Mouse (Mus musculus) layer of hippocampus, adult 9-11 months (tissue): ENCODE measurements around the gene Asap2.
"Not testable (repeated sequence)": the region's sequence is repeated elsewhere in the genome, so short reads cannot be mapped to it uniquely, and the experiment has no call there.

Experiments used
- DNase-seq: peaks from one replicate; pipeline ENCODE4 v3.0.0; 2022

Asap2 gene

GRCm38 (mm10) chr12:20990132-20990531 is at the start of gene Asap2:
Asap2 (plus strand) TSS chr12:20990459.
- peak; percentile 60 for DNase-seq

- DNase-seq = not testable (repeated sequence)
Observed at GRCm38 (mm10) chr12:20947051-20947997, 42.9 kb upstream of the Asap2 start.

DNA sequence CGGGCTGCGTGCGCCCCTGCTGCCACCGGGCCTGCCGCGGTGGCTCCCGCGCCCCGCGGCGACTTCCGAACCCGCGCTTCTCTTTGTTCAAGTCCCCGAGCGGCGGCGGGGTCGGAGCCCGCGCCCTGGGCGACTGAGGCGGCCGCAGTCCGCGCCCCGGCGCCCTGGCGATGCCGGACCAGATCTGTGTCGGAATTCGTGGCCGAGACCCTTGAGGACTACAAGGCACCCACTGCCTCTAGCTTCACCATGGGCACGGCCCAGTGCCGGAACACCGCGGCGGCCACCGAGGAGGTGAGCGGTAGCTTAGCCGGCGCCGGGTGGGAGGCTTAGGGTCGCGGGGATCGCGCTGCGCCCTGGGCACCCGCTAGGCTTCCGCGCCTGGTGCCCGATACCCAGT is 320 bp downstream of the Asap2 start:
- not testable (repeated sequence) for DNase-seq

DNA sequence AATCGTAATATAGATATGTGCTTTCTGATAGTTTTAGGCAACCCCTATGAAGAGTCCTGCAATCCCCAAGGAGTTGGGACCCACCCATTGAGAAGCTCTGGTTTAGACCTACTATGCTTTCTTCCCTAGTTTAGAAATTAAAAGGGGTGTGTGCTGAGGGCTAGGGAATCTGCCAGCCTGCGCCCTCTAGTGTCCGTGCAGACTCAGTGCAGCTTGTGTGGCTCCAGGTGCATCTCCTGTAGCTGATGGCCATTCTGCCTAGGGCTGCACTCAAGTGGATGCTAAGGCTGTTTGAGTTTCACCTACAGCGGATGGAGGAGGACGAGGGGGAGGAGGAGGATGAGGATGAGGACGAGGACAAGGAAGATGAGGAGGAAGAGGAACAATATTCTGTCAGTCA is 40.6 kb downstream of the Asap2 start:
- not testable (repeated sequence) for DNase-seq

- not testable (repeated sequence) for DNase-seq
Observed at GRCm38 (mm10) chr12:21046716-21047115, 56.5 kb downstream of the Asap2 start.

DNA sequence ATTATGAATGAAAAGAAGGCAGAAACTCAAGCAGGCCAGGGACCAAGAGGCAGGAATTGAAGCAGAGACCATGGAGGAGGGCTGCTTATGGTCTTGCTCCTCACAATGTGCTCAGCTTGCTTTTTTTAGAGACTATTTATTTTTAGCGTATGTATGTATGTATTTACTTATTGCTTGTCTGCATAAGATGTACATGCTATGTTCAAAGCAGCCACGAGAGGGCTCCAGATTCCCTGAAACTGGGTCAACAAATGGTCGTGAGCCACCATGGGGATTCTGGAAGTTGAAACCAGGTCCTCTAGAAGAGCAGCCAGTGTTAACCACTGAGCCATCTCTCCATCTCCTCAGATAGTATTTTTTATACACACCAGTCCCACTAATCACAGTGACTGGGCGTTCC is 85.5 kb downstream of the Asap2 start:
- peak; percentile 63 for DNase-seq

DNA sequence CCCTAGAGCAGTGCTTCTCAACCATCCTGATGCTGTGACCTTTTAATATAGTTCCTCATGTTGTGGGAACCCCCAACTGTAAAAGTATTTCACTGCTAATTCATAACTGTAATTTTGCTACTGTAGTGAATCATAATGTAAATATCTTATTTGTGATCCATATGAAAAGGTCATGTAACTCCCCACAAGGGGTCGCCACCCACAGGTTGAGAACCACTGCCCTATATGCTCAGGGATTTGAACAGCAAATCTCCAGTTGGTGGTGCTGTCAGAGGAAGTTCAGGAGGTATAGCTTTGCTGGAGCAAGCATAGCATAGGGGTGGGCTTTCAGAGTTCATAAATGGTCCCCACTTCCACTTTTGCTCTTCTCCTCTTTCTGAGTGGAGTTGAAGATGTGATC is 99.9 kb downstream of the Asap2 start:
- DNase-seq = not testable (repeated sequence)

DNA sequence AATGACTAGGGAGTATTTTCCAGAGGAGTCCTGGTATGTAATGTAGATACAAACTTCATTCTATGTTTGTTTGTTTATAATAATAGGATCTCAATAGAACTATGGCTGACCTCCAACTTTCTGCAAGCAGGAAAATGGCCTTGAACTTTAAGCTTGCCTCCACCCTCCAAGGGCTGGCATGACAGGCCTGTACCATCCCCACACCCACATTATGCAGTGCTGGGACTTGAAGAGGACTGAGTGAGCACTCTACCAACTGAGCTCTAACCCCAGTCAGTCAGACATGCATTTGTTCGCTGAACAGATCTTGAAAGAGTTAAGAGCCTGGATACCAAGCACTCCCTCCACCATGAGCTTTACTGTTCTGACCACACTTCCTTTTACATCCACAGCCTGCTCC is 102.2 kb downstream of the Asap2 start:
- not testable (repeated sequence) for DNase-seq

DNA sequence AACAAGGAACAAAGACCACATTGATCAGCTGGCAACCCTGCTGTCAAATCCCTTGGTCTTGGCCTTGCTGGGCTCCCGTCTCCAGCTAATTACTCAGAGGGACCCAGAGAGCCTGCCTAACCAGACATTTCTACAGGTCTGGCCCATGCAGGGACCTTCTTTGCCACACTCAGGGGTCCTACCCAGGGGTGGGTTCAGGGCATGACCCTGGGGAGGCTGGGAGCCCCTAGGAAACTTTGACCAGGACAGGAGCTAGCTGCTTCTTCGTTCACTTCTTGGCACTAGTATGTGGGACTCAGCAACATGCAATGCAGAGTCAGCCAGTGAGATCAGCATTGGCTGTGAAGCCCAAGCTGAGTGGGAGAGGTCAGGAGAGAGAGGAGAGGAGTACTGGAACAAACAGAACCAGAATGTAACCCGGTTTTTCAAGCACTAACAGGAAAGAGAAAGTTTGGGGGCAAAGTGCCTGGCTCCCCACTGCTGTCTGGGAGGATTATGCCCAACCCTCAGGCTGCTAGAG is 107.6 kb downstream of the Asap2 start:
- DNase-seq = peak; percentile 22

DNA sequence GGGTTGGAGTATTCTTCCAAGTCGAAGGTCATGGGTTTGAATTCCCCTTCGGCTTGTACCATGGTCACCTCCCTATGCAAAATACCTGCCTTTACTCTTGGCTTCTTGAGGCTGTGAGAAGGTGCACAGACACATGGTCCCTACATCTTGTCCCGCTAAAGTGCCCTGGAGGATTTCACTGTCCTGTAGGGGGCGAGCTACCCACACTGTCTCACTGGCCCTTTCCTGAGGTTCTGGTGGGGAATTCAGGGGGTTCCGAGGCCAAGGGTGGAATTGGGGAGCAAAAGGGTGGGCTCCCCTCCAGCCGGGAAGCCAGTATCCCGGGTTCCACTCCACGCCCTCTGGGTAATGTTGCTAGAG is 120.8 kb downstream of the Asap2 start:
- not testable (repeated sequence) for DNase-seq

DNA sequence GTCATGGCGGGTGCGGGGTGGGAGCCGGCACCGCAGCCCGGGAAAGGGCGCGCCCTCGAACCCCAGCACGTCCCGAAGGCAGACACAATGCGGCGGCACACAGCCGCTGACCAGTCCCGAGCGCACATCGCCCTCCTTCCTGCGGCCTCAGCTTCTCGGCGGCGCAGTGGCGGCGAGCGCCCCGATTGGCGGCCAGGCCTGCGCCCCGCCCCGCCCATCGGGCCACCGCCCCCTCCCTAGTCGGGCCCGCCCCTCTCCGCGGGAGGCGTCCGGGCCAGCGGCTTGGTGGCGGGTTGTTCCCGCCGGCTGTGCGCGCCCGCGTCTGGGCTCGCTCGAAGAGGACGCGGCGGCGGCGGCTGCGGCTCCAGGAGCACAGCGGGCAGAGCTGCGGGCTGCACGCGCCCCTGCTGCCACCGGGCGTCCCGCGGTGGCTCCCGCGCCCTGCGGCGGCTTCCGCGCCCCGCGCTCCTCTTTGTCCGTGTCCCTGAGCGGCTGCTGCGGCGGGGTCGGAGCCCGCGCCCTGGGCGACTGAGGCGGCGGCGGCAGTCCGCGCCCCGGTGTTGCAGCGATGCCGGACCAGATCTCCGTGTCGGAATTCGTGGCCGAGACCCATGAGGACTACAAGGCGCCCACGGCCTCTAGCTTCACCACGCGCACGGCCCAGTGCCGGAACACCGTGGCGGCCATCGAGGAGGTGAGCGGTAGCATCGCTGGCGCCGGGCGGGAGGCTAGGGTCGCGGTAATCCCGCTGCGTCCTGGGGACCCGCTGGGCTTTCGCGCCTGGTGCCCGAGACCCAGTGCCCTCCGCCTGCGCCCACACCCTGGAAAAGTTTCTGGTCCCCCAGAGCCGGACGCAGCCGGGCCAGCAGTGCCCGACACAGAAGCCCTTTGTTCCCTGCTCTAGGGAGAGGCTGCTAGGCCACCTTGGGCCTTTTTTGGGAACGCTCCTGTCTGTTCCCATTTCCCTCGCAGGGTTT is 121.5 kb downstream of the Asap2 start:
- peak; percentile 75 for DNase-seq

GRCm38 (mm10) chr12:21112453-21112857 is 122.2 kb downstream of the Asap2 start:
- DNase-seq = peak; percentile 60

- no peak for DNase-seq
Observed at GRCm38 (mm10) chr12:21119446-21119845, 129.2 kb downstream of the Asap2 start.

DNA sequence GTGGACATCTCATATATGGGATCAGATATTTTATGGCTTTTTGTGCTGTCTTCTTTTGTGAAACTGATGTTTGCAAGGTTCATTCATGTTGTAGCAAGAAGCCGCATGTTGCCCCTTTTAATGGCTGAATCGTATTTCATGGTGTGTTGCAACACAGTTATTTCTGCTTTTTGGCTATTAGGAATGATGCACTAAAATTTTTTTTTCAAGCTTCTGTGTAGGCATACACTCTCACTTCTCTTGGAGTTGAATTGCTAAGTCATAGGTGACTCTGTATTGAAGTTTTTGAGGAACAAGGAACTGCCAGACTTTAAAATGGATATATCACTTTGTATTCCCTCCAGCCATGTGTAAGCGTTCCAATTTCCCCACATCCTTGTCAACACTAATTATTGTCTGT is 132.6 kb downstream of the Asap2 start:
- no peak for DNase-seq

- DNase-seq = no peak
Observed at GRCm38 (mm10) chr12:21123647-21124046, 133.4 kb downstream of the Asap2 start.

GRCm38 (mm10) chr12:21125675-21126470 is 135.6 kb downstream of the Asap2 start:
- no peak for DNase-seq

- no peak for DNase-seq
Observed at GRCm38 (mm10) chr12:21126516-21126915, 136.3 kb downstream of the Asap2 start.

- DNase-seq = no peak
Observed at GRCm38 (mm10) chr12:21128930-21129869, 138.9 kb downstream of the Asap2 start.

DNA sequence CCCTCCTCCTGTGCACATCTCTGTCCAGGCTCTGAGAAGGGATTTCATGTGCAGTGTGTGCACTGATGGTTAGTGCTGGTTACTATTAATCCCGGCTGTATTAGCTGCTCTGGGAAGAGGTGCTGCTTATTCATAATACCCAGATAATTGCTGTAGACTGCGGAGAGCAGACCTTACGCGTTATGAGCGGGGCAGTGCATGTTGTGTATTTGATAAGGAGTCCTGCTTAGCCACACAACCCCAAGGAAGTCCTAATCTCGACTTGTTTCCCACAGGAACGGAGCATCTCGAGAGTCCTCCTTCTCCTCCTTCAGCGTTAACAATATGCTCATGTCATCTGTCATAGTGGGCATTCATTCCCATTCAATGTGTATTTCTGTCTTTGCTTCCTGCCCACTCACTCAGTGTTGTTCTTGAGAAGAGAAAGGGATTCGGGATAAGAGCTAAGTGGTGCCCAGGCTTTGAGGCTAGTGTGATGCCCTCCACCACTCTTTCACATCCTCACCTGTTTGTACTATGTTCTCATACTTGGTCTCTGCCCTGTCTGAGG is 140.1 kb downstream of the Asap2 start:
- DNase-seq = no peak

DNA sequence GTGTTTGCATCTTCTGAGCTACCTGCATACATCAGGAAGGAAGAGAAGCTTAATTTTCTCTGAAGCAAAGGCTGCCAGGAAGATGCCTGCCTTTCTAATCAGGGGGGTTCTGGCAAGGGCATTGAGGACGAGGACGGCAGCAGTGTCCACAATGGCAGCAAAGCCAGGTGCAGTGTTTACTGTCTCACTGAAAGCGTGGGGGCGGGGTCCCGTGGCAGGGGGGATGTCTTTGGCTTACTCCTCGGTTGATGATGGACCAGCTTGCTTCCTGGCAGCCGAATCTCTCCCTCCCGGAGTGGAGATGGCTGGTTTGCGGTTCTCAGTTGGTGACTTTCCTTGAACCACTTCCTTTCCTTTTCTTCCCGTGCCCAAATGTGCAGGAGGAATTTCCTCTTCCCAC is 142.3 kb downstream of the Asap2 start:
- DNase-seq = no peak

DNA sequence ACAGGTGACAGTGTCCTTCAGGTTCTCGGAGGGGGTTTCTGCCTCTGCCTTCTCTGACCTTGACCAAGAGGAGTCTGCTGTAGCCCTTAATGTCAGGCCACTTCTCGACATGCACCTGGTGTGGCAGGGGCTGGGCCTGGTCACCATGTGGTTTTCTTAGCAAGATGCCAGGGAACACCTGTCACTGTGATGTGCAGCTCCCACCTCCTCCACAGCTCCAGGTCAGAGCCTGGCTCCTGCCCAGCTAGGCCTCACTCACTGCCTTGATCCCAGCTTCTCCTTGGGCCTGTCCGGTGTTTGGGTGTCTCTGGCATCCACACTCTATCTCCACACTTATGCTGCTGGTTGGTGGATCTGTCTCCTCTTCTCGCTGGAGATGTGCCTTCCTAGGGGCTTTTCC is 142.8 kb downstream of the Asap2 start:
- DNase-seq = no peak
